Comparison of ENCODE assay signal across 20 mouse cellular contexts in the genomic region with DNA sequence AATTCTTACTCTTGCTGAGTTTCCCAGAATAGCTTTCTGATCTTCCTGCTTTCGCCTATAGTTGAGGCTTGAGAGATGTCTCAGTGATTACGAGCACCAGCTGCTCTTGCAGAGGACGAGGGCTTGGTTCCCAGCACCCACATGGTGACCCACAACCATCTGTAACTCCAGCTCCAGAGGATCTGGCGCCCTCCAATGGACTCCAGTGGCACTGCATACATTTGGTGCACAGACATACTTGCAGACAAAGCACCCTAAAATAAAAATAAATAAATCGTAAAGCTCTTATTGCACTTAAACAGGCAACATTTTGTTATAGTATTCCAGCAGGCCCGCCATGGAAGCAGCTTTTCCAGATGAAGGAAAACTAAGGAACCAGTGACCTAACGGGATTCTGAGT. TPM values are rescaled to one million over a fixed set of nuclear protein-coding genes. Genes with fewer than 3 reads are reported as not detected.
DNase-seq lines count a peak whose midpoint lies in the region; ATAC-seq and TF ChIP-seq lines count a peak whose summit lies in the region.
"Had no signal": no experiment of that assay in that cellular context is flagged by ENCODE, and none has a peak within 500 bp of the region (broad histone marks: within the 10 kb centered on the region; RNA-seq: fewer than 3 reads in every experiment).

No protein-coding gene starts in this region.

- no peaks in the 10 kb centered on the region for H3K79me2 ChIP-seq in heart, adult 2 months (replicated peaks; ENCODE audit: control insufficient read depth, insufficient read depth, low read length)
- no peaks in the 10 kb centered on the region for H3K79me2 ChIP-seq in liver, adult 2 months (ENCODE audit: control insufficient read depth, insufficient read depth, low read length)

- no peak overlapping the region for H3K4me2 ChIP-seq in liver, embryonic 11.5 days
- H3K4me2 ChIP-seq: heart, embryonic 11.5 days; hindbrain, embryonic 12.5 days; midbrain, embryonic 12.5 days; neural tube, embryonic 12.5 days had no signal

- H3K9me3 ChIP-seq in liver, embryonic 11.5 days (ENCODE audit: control insufficient read depth, low read length) = 0 out of 2 replicates have a peak, but pooled peaks cover 2% of the 10 kb centered on the region
- H3K9me3 ChIP-seq: midbrain, embryonic 12.5 days had no signal

- no peak overlapping the region for H3K4me3 ChIP-seq in heart, adult 2 months
- H3K4me3 ChIP-seq in liver, adult 2 months (ENCODE audit: insufficient read depth, low read depth, low read length) = no peak overlapping the region
- no peak overlapping the region for H3K4me3 ChIP-seq in liver, embryonic 11.5 days (ENCODE audit: low read depth, low read length)
- no peak overlapping the region for H3K4me3 ChIP-seq in testis, adult 2 months (ENCODE audit: control insufficient read depth, low read depth, low read length)
- H3K4me3 ChIP-seq: hindbrain, embryonic 12.5 days; midbrain, embryonic 12.5 days; neural tube, embryonic 12.5 days had no signal

- peak; percentile 22; the same call in 1 of the 2 replicates for TF ChIP-seq CTCF in heart, adult 2 months (IDR thresholded peaks at IDR 0.05)
- peak; percentile 32; the same call in 1 of the 2 replicates for TF ChIP-seq CTCF in liver, adult 2 months (IDR thresholded peaks at IDR 0.05; ENCODE audit: low read depth, low read length)
- TF ChIP-seq CTCF in testis, adult 2 months (IDR thresholded peaks at IDR 0.05; ENCODE audit: control insufficient read depth, insufficient read depth, insufficient replicate concordance, low read depth, low read length) = peak; percentile 43; the same call in 1 of the 2 replicates

- H3K36me3 ChIP-seq in heart, adult 2 months (ENCODE audit: control insufficient read depth, insufficient read depth, low read length) = no peaks in the 10 kb centered on the region
- H3K36me3 ChIP-seq in liver, adult 2 months (ENCODE audit: control insufficient read depth, insufficient read depth, low read length) = peaks cover 31% of the 10 kb centered on the region
- H3K36me3 ChIP-seq in liver, embryonic 11.5 days (ENCODE audit: control insufficient read depth, insufficient read depth, low read length) = 0 out of 2 replicates have a peak, but pooled peaks cover 5% of the 10 kb centered on the region
- H3K36me3 ChIP-seq in testis, adult 2 months (ENCODE audit: control insufficient read depth, insufficient read depth, low read length) = 0 out of 2 replicates have a peak, but pooled peaks cover under 1% of the 10 kb centered on the region

- H3K9ac ChIP-seq in heart, adult 2 months (ENCODE audit: low read depth, low read length) = no peak overlapping the region
- H3K9ac ChIP-seq in liver, adult 2 months (ENCODE audit: low read depth, low read length) = no peak overlapping the region
- H3K9ac ChIP-seq in liver, embryonic 11.5 days (ENCODE audit: low read depth, low read length) = no peak overlapping the region
- H3K9ac ChIP-seq: hindbrain, embryonic 12.5 days; midbrain, embryonic 12.5 days; neural tube, embryonic 12.5 days had no signal

- H3K27me3 ChIP-seq in heart, adult 2 months (ENCODE audit: control insufficient read depth, insufficient read depth, low read length) = no peaks in the 10 kb centered on the region
- H3K27me3 ChIP-seq in liver, adult 2 months (ENCODE audit: control insufficient read depth, insufficient read depth, low read length) = no peaks in the 10 kb centered on the region
- H3K27me3 ChIP-seq in liver, embryonic 11.5 days (replicated peaks; ENCODE audit: control insufficient read depth, insufficient read depth, low read length) = no peaks in the 10 kb centered on the region
- H3K27me3 ChIP-seq in testis, adult 2 months (ENCODE audit: control insufficient read depth, insufficient read depth, low read length) = no peaks in the 10 kb centered on the region
- H3K27me3 ChIP-seq: CH12.LX; hindbrain, embryonic 12.5 days; midbrain, embryonic 12.5 days; neural tube, embryonic 12.5 days had no signal

- no peak for DNase-seq in heart, adult 2 months
- no peak for DNase-seq in heart, postnatal 25 days (ENCODE audit: low spot score)
- DNase-seq in liver, adult 2 months (ENCODE audit: extremely low read depth, low read depth, low spot score) = no peak
- no peak for DNase-seq in liver, embryonic 11.5 days (ENCODE audit: low spot score)
- no peak for DNase-seq in testis, postnatal 14 days (ENCODE audit: low spot score)
- DNase-seq in urinary bladder, adult 2 months (ENCODE audit: low spot score) = no peak
- DNase-seq: adrenal gland, adult 2 months; cerebellum, adult 9-11 months; embryo, embryonic 11 days; heart, postnatal 10 days; kidney, postnatal 10 days; right cerebral cortex, adult 18-20 months; thymus, postnatal 36 days had no signal

- TF ChIP-seq EP300 in heart, adult 2 months (IDR thresholded peaks at IDR 0.05; ENCODE audit: insufficient read depth, low read depth, low read length) = no peak

- no peaks in the 10 kb centered on the region for H3K4me1 ChIP-seq in heart, adult 2 months (ENCODE audit: control insufficient read depth, insufficient read depth, low read length)
- no peaks in the 10 kb centered on the region for H3K4me1 ChIP-seq in liver, adult 2 months (ENCODE audit: control insufficient read depth, insufficient read depth, low read length)
- H3K4me1 ChIP-seq in liver, embryonic 11.5 days (replicated peaks; ENCODE audit: control insufficient read depth, insufficient read depth, low read length) = peaks cover 18% of the 10 kb centered on the region
- H3K4me1 ChIP-seq in testis, adult 2 months (ENCODE audit: control insufficient read depth, insufficient read depth, low read length) = no peaks in the 10 kb centered on the region
- H3K4me1 ChIP-seq: midbrain, embryonic 12.5 days; neural tube, embryonic 12.5 days had no signal

- H3K27ac ChIP-seq in heart, adult 2 months = no peak overlapping the region
- no peak overlapping the region for H3K27ac ChIP-seq in liver, adult 2 months (replicated peaks; ENCODE audit: insufficient read depth, low read depth, low read length)
- H3K27ac ChIP-seq in liver, embryonic 11.5 days (ENCODE audit: low read depth, low read length) = no peak overlapping the region
- no peak overlapping the region for H3K27ac ChIP-seq in testis, adult 2 months (ENCODE audit: control insufficient read depth, insufficient read depth, low read depth, low read length)
- H3K27ac ChIP-seq: hindbrain, embryonic 12.5 days; midbrain, embryonic 12.5 days; neural tube, embryonic 12.5 days had no signal

- intact Hi-C loops in heart, adult 2 months (cut with DNase I) = no loop called here
- intact Hi-C loops in heart, postnatal 25 days (cut with DNase I) = loop anchor here (10.0 kb wide), 1 partner anchor 99 kb away; a partner anchor contains a TSS

- no peak for TF ChIP-seq POLR2A in heart, adult 2 months (IDR thresholded peaks at IDR 0.05; ENCODE audit: insufficient read depth, low read depth, low read length)
- no peak for TF ChIP-seq POLR2A in liver, adult 2 months (IDR thresholded peaks at IDR 0.05; ENCODE audit: extremely low read depth, insufficient read depth, low read length)
- no peak for TF ChIP-seq POLR2A in testis, adult 2 months (IDR thresholded peaks at IDR 0.05; ENCODE audit: control insufficient read depth, low read depth, low read length)

- WGBS in heart, adult 2 months = 93% methylated on average over 7 of the region's 7 CpGs
- 96% methylated on average over 7 of the region's 7 CpGs for WGBS in liver, adult 2 months
- WGBS in liver, embryonic 11.5 days = 86% methylated on average over 7 of the region's 7 CpGs

- no peak for ATAC-seq in liver, embryonic 11.5 days (replicated peaks; ENCODE audit: low FRiP score)
- ATAC-seq: forebrain, embryonic 16.5 days had no signal

RNA-seq across cellular contexts. Expression of a gene that starts 47.7 kb away (rescaled TPM):
- 10 to 100 TPM; 15.3 to 17.3 TPM for total RNA-seq in heart, adult 2 months (2021)
- polyA plus RNA-seq in heart, adult 2 months (2012; rRNA removed) = 4.8 and 11.7 TPM in 2 replicates
- 10 to 100 TPM; 16.9 to 21.0 TPM for total RNA-seq in heart, postnatal 25 days (2021)
- total RNA-seq in liver, adult 2 months (2014; rRNA removed) = 22.9 and 26.8 TPM in 2 replicates
- polyA plus RNA-seq in liver, adult 2 months (2012; rRNA removed) = 2.7 and 3.1 TPM in 2 replicates
- 37.0 and 37.6 TPM in 2 replicates for polyA plus RNA-seq in liver, embryonic 11.5 days (2014; fragmentation: Nextera tagmentation; extraction: Ambion mirVana)
- 9.6 and 11.6 TPM in 2 replicates for polyA plus RNA-seq in testis, adult 2 months (2012; rRNA removed)
- polyA plus RNA-seq in urinary bladder, adult 2 months (2012; rRNA removed) = 23.1 and 28.4 TPM in 2 replicates
